Mouse (Mus musculus) left cerebral cortex, adult 8-10 months (tissue): ENCODE measurements around the gene Agmo. TPM values are rescaled to one million over a fixed set of nuclear protein-coding genes. Genes with fewer than 3 reads are reported as not detected.

Source experiments
- DNase-seq, 2 experiments: peaks; one replicate each; pipeline ENCODE4 v3.0.0; 2022; ENCODE audit warnings: low spot score in 2 of 2
- total RNA-seq, 4 experiments: library from RNA; stranded (reverse); gene quantifications; 2 replicates each; pipeline ENCODE4 v1.2.4; 2022

Gene Agmo
- total RNA-seq, 4 experiments from 2014 or later: 4.4 to 6.1 (median 5.7) TPM

- no peak for DNase-seq
These were observed 185.3 kb downstream of the Agmo start for GRCm38 (mm10) chr12:37426750-37427149.

GRCm38 (mm10) chr12:37434466-37434865, 193.0 kb downstream of the Agmo start:
- no peak for DNase-seq

- DNase-seq: no peak
These were observed 201.1 kb downstream of the Agmo start for GRCm38 (mm10) chr12:37442486-37443013.

- DNase-seq: no peak
These were observed 203.8 kb downstream of the Agmo start for GRCm38 (mm10) chr12:37445255-37445654.

- no peak for DNase-seq
These were observed 208.2 kb downstream of the Agmo start for GRCm38 (mm10) chr12:37449597-37449996.

GRCm38 (mm10) chr12:37450366-37451156, 209.1 kb downstream of the Agmo start:
- DNase-seq: peak; percentile 3 to 15

- DNase-seq: no peak
These were observed 230.2 kb downstream of the Agmo start for GRCm38 (mm10) chr12:37471631-37472030.

- no peak for DNase-seq
These were observed 235.4 kb downstream of the Agmo start for GRCm38 (mm10) chr12:37476849-37477248.

- DNase-seq: no peak
These were observed 246.6 kb downstream of the Agmo start for GRCm38 (mm10) chr12:37487991-37488390.

- DNase-seq: no peak
These were observed 257.4 kb downstream of the Agmo start for GRCm38 (mm10) chr12:37498871-37499270.

- DNase-seq: no peak
These were observed 266.0 kb downstream of the Agmo start for GRCm38 (mm10) chr12:37507406-37507805.

GRCm38 (mm10) chr12:37507826-37508225, 266.4 kb downstream of the Agmo start:
- DNase-seq: no peak

GRCm38 (mm10) chr12:37521772-37522171, 280.3 kb downstream of the Agmo start:
- DNase-seq: peak in 1 of 2 experiments; percentile 21

GRCm38 (mm10) chr12:37524662-37525061, 283.2 kb downstream of the Agmo start:
- no peak for DNase-seq

GRCm38 (mm10) chr12:37540994-37541393, 299.6 kb downstream of the Agmo start:
- DNase-seq: no peak

GRCm38 (mm10) chr12:37558284-37558683, 316.8 kb downstream of the Agmo start:
- DNase-seq: no peak

GRCm38 (mm10) chr12:37565882-37566596, 324.6 kb downstream of the Agmo start:
- DNase-seq: no peak

GRCm38 (mm10) chr12:37571922-37572321, 330.5 kb downstream of the Agmo start:
- no peak for DNase-seq

- no peak for DNase-seq
These were observed 341.3 kb downstream of the Agmo start for GRCm38 (mm10) chr12:37582777-37583176.

- no peak for DNase-seq
These were observed 351.4 kb downstream of the Agmo start for GRCm38 (mm10) chr12:37592853-37593252.

- DNase-seq: no peak
These were observed 371.4 kb downstream of the Agmo start for GRCm38 (mm10) chr12:37612837-37613236.

- DNase-seq: no peak
These were observed 373.3 kb downstream of the Agmo start for GRCm38 (mm10) chr12:37614769-37615168.
